Mouse (Mus musculus) splenic B cell, adult 2 months (primary cell): ENCODE measurements around the gene Atg4d.
"Not testable (repeated sequence)": the region's sequence is repeated elsewhere in the genome, so short reads cannot be mapped to it uniquely, and the experiment has no call there.

ENCODE experiments used
- DNase-seq: peaks from one replicate; pipeline ENCODE4 v3.0.0-alpha.2; 2011; ENCODE audit warnings: low read depth, low spot score
- H3K27me3 ChIP-seq: 2 replicates; pipeline ENCODE4 v1.6.1; 2012; ENCODE audit warnings: mild to moderate bottlenecking, low read length, moderate library complexity, mixed read lengths; ENCODE audit not compliant: control insufficient read depth, poor library complexity, insufficient read depth, severe bottlenecking
- H3K36me3 ChIP-seq: 2 replicates; pipeline ENCODE4 v1.6.1; 2012; ENCODE audit warnings: mild to moderate bottlenecking, low read length, moderate library complexity, mixed read lengths; ENCODE audit not compliant: control insufficient read depth, poor library complexity, insufficient read depth, severe bottlenecking

Atg4d gene

GRCm38 (mm10) chr9:21265000-21265561, at the start of gene Atg4d:
Gene Atg4d, plus strand, starts transcription at chr9:21265293.
- DNase-seq: peak; percentile 100
- no peaks in the 10 kb centered on the region for H3K27me3 ChIP-seq
- H3K36me3 ChIP-seq: peaks cover 7% of the 10 kb centered on the region

- no peak for DNase-seq
- no peaks in the 10 kb centered on the region for H3K36me3 ChIP-seq
- no peaks in the 10 kb centered on the region; the same call in 1 of the 2 replicates for H3K27me3 ChIP-seq
These were observed 48.8 kb upstream of the Atg4d start for GRCm38 (mm10) chr9:21216050-21216841.

- peak; percentile 53 for DNase-seq
- H3K27me3 ChIP-seq: no peaks in the 10 kb centered on the region; the same call in 1 of the 2 replicates
- no peaks in the 10 kb centered on the region for H3K36me3 ChIP-seq
These were observed 45.3 kb upstream of the Atg4d start for GRCm38 (mm10) chr9:21219820-21220219.

GRCm38 (mm10) chr9:21220490-21221382, 44.4 kb upstream of the Atg4d start:
- H3K27me3 ChIP-seq: no peaks in the 10 kb centered on the region; the same call in 1 of the 2 replicates
- H3K36me3 ChIP-seq: no peaks in the 10 kb centered on the region
- DNase-seq: peak; percentile 97

GRCm38 (mm10) chr9:21221383-21221929, 43.6 kb upstream of the Atg4d start:
- H3K27me3 ChIP-seq: no peaks in the 10 kb centered on the region
- no peaks in the 10 kb centered on the region for H3K36me3 ChIP-seq
- DNase-seq: peak; percentile 93

GRCm38 (mm10) chr9:21223490-21223889, 41.6 kb upstream of the Atg4d start:
- H3K27me3 ChIP-seq, H3K36me3 ChIP-seq, DNase-seq: not testable (repeated sequence)

GRCm38 (mm10) chr9:21223906-21224305, 41.2 kb upstream of the Atg4d start:
- no peaks in the 10 kb centered on the region for H3K36me3 ChIP-seq
- no peak for DNase-seq
- no peaks in the 10 kb centered on the region for H3K27me3 ChIP-seq

GRCm38 (mm10) chr9:21224576-21225414, 40.3 kb upstream of the Atg4d start:
- peak; percentile 42 for DNase-seq
- Histone ChIP-seq H3K36me3 (no peaks in the 10 kb centered on the region), H3K27me3 (no peaks in the 10 kb centered on the region)

- no peaks in the 10 kb centered on the region for H3K36me3 ChIP-seq
- DNase-seq: no peak
- no peaks in the 10 kb centered on the region for H3K27me3 ChIP-seq
These were observed 39.7 kb upstream of the Atg4d start for GRCm38 (mm10) chr9:21225415-21225758.

GRCm38 (mm10) chr9:21227342-21227741, 37.8 kb upstream of the Atg4d start:
- Histone ChIP-seq H3K36me3 (peaks cover 2% of the 10 kb centered on the region; the same call in 1 of the 2 replicates), H3K27me3 (no peaks in the 10 kb centered on the region)
- DNase-seq: no peak

- no peak for DNase-seq
- Histone ChIP-seq H3K27me3 (no peaks in the 10 kb centered on the region), H3K36me3 (peaks cover 12% of the 10 kb centered on the region)
These were observed 33.5 kb upstream of the Atg4d start for GRCm38 (mm10) chr9:21231551-21231950.

- Histone ChIP-seq H3K27me3 (no peaks in the 10 kb centered on the region), H3K36me3 (peaks cover 12% of the 10 kb centered on the region)
- DNase-seq: no peak
These were observed 32.2 kb upstream of the Atg4d start for GRCm38 (mm10) chr9:21232867-21233266.

- DNase-seq: no peak
- Histone ChIP-seq H3K27me3 (no peaks in the 10 kb centered on the region), H3K36me3 (peaks cover 12% of the 10 kb centered on the region)
These were observed 31.7 kb upstream of the Atg4d start for GRCm38 (mm10) chr9:21233366-21233765.

GRCm38 (mm10) chr9:21233805-21234204, 31.3 kb upstream of the Atg4d start:
- peaks cover 12% of the 10 kb centered on the region for H3K36me3 ChIP-seq
- H3K27me3 ChIP-seq: no peaks in the 10 kb centered on the region
- DNase-seq: no peak
